Mouse (Mus musculus) hindbrain, postnatal 0 days (tissue): ENCODE measurements around the gene Cbr4. TPM values are rescaled to one million over a fixed set of nuclear protein-coding genes. Genes with fewer than 3 reads are reported as not detected.

Experiments
- ATAC-seq: fragments of 200-750 bp; cut with Nextera tagmentation; 2 replicates; pipeline ENCODE4 v1.8.0; 2017; ENCODE audit warnings: mild to moderate bottlenecking, moderate TSS enrichment, moderate library complexity
- DNase-seq: peaks from one replicate; pipeline ENCODE4 v3.0.0-alpha.2; 2015; ENCODE audit warnings: low spot score
- H3K27ac ChIP-seq: fragments of 300-500 bp; sonication (generic); 2 replicates; pipeline ENCODE4 v1.5.1; 2014; ENCODE audit warnings: mild to moderate bottlenecking
- H3K27me3 ChIP-seq: fragments of 300-500 bp; sonication (generic); 2 replicates; pipeline ENCODE4 v1.6.1; 2014; ENCODE audit warnings: low read length, mixed read lengths; ENCODE audit not compliant: insufficient read depth
- H3K36me3 ChIP-seq: fragments of 300-500 bp; sonication (generic); 2 replicates; pipeline ENCODE4 v1.6.1; 2014; ENCODE audit warnings: low read length, mixed read lengths; ENCODE audit not compliant: insufficient read depth
- H3K4me1 ChIP-seq: fragments of 300-500 bp; sonication (generic); 2 replicates; pipeline ENCODE4 v1.6.1; 2014; ENCODE audit warnings: antibody characterized with exemption, low read length, mixed read lengths; ENCODE audit not compliant: insufficient read depth
- H3K4me2 ChIP-seq: fragments of 300-500 bp; sonication (generic); 2 replicates; pipeline ENCODE4 v1.6.1; 2014; ENCODE audit warnings: low read depth, mild to moderate bottlenecking, low read length, moderate library complexity, mixed read lengths
- H3K4me3 ChIP-seq: fragments of 300-500 bp; sonication (generic); 2 replicates; pipeline ENCODE4 v1.5.1; 2014; ENCODE audit warnings: low read length
- H3K9ac ChIP-seq: fragments of 300-500 bp; sonication (generic); replicated peaks from 2 replicates; pipeline ENCODE4 v1.6.1; 2014; ENCODE audit warnings: mild to moderate bottlenecking, low read length, moderate library complexity, mixed read lengths
- H3K9me3 ChIP-seq: fragments of 300-500 bp; sonication (generic); 2 replicates; pipeline ENCODE4 v1.6.1; 2016; ENCODE audit warnings: low read length, mixed read lengths
- CTCF ChIP-seq: IDR thresholded peaks from 2 replicates; pipeline ENCODE4 v1.5.1; 2016; ENCODE audit warnings: antibody characterized with exemption, control low read depth, low read depth
- WGBS: fragments of 180-500 bp; shearing (Covaris S2); extraction: QIAGEN DNeasy Blood & Tissue Kit; methylation state at CpG from one replicate; pipeline ENCODE4 v1.1.7; 2014; 5-methylcytosine and 5-hydroxymethylcytosine counted together
- polyA plus RNA-seq: library from polyadenylated mRNA; unstranded; fragments of >200 nt; fragmentation: Nextera tagmentation; extraction: Ambion mirVana; gene quantifications from 2 replicates; pipeline ENCODE4 v1.2.1, GENCODE M21; 2015
- total RNA-seq: library from RNA; depleted of rRNA; stranded (reverse); fragments of >200 nt; gene quantifications from 2 replicates; pipeline ENCODE4 v1.2.3, GENCODE M21; 2014

Cbr4 gene
- total and polyA plus RNA-seq, 2 experiments from 2014 or later = 10.1 to 24.5 TPM

GRCm38 (mm10) chr8:61515110-61515930 lies 27.8 kb downstream of the Cbr4 start:
- Histone ChIP-seq H3K9me3 (no peaks in the 10 kb centered on the region), H3K36me3 (peaks cover 5% of the 10 kb centered on the region; the same call in 1 of the 2 replicates), H3K9ac (peak overlapping the region; percentile 44), H3K4me2 (peak overlapping the region; percentile 54), H3K4me3 (peak overlapping the region; percentile 30), H3K27me3 (no peaks in the 10 kb centered on the region), H3K4me1 (peaks cover 4% of the 10 kb centered on the region; the same call in 1 of the 2 replicates), H3K27ac (peak overlapping the region; percentile 86)
- peak; percentile 57 for DNase-seq
- TF ChIP-seq CTCF = no peak
- peak; percentile 52 for ATAC-seq
- WGBS = 33% methylated on average over 24 of the region's 24 CpGs

- peak; percentile 94 for TF ChIP-seq CTCF
- peak overlapping the region; percentile 44 for H3K9ac ChIP-seq
- peak overlapping the region; percentile 30 for H3K4me3 ChIP-seq
- H3K4me1 ChIP-seq = peaks cover 4% of the 10 kb centered on the region; the same call in 1 of the 2 replicates
- WGBS = 19% methylated on average over 25 of the region's 25 CpGs
- peak; percentile 93 for ATAC-seq
- peak overlapping the region; percentile 86 for H3K27ac ChIP-seq
- H3K4me2 ChIP-seq = peak overlapping the region; percentile 54
- no peaks in the 10 kb centered on the region for H3K9me3 ChIP-seq
- H3K36me3 ChIP-seq = peaks cover 5% of the 10 kb centered on the region; the same call in 1 of the 2 replicates
- no peaks in the 10 kb centered on the region for H3K27me3 ChIP-seq
- peak; percentile 95 for DNase-seq
Observed at GRCm38 (mm10) chr8:61515931-61516744, 28.6 kb downstream of the Cbr4 start.

GRCm38 (mm10) chr8:61516745-61517501 lies 29.4 kb downstream of the Cbr4 start:
- peak overlapping the region; percentile 27; the same call in 1 of the 2 replicates for H3K4me2 ChIP-seq
- WGBS = 51% methylated on average over 8 of the region's 8 CpGs

GRCm38 (mm10) chr8:61517502-61518185 lies 30.1 kb downstream of the Cbr4 start:
- H3K36me3 ChIP-seq = peaks cover 5% of the 10 kb centered on the region; the same call in 1 of the 2 replicates
- H3K9ac ChIP-seq = no peak overlapping the region
- no peaks in the 10 kb centered on the region for H3K9me3 ChIP-seq
- no peak overlapping the region for H3K4me2 ChIP-seq
- TF ChIP-seq CTCF = no peak
- no peak overlapping the region for H3K27ac ChIP-seq
- peaks cover 4% of the 10 kb centered on the region; the same call in 1 of the 2 replicates for H3K4me1 ChIP-seq
- ATAC-seq = no peak
- no peak overlapping the region for H3K4me3 ChIP-seq
- no peak for DNase-seq
- WGBS = 78% methylated on average over 14 of the region's 14 CpGs
- H3K27me3 ChIP-seq = no peaks in the 10 kb centered on the region

More at GRCm38 (mm10) chr8:61516745-61517501, 29.4 kb downstream of the Cbr4 start:
- H3K4me3 ChIP-seq = no peak overlapping the region
- H3K27ac ChIP-seq = no peak overlapping the region; the same call in 1 of the 2 replicates
- H3K27me3 ChIP-seq = no peaks in the 10 kb centered on the region
- H3K36me3 ChIP-seq = peaks cover 5% of the 10 kb centered on the region; the same call in 1 of the 2 replicates
- TF ChIP-seq CTCF = no peak
- DNase-seq = peak; percentile 31
- ATAC-seq = no peak
- no peak overlapping the region for H3K9ac ChIP-seq
- H3K4me1 ChIP-seq = peaks cover 4% of the 10 kb centered on the region; the same call in 1 of the 2 replicates
- H3K9me3 ChIP-seq = no peaks in the 10 kb centered on the region

- WGBS = 3% methylated on average over 1 of the region's 1 CpGs
- Histone ChIP-seq H3K27ac (no peak overlapping the region), H3K4me3 (no peak overlapping the region), H3K4me2 (no peak overlapping the region), H3K27me3 (no peaks in the 10 kb centered on the region), H3K9ac (no peak overlapping the region), H3K36me3 (no peaks in the 10 kb centered on the region; the same call in 1 of the 2 replicates), H3K4me1 (no peaks in the 10 kb centered on the region), H3K9me3 (no peaks in the 10 kb centered on the region)
- TF ChIP-seq CTCF = peak; percentile 66
- DNase-seq = peak; percentile 69
- ATAC-seq = no peak
Observed at GRCm38 (mm10) chr8:61522132-61522531, 34.6 kb downstream of the Cbr4 start.
